Mouse (Mus musculus) CH12.LX (cell line): ENCODE measurements around the gene Smg9. TPM values are rescaled to one million over a fixed set of nuclear protein-coding genes. Genes with fewer than 3 reads are reported as not detected.

Experiments used
- DNase-seq: peaks from one replicate; pipeline ENCODE4 v3.0.0-alpha.2; 2013; ENCODE audit errors: extremely low read depth
- H3K27ac ChIP-seq: 2 replicates; pipeline ENCODE4 v1.5.1; 2012; ENCODE audit warnings: low read depth, mild to moderate bottlenecking, control low read depth, moderate library complexity; ENCODE audit not compliant: insufficient read depth
- H3K27me3 ChIP-seq: replicated peaks from 2 replicates; pipeline ENCODE3; 2012; ENCODE audit warnings: inconsistent platforms
- H3K36me3 ChIP-seq, 2 experiments: replicated peaks in 1 of 2; 2 replicates each; pipeline versions ENCODE3 to v1.6.1; 2012; ENCODE audit warnings: inconsistent platforms in 1 of 2, low read length in 1 of 2, mild to moderate bottlenecking in 1 of 2, mixed read lengths in 1 of 2, moderate library complexity in 1 of 2; ENCODE audit not compliant: control insufficient read depth in 1 of 2, insufficient read depth in 1 of 2
- H3K4me1 ChIP-seq, 2 experiments: 2 replicates each; pipeline ENCODE4 v1.6.1; 2012; ENCODE audit warnings: inconsistent platforms in 1 of 2, moderate library complexity in 1 of 2; ENCODE audit not compliant: insufficient read depth in 2 of 2, control insufficient read depth in 1 of 2
- H3K4me2 ChIP-seq: 2 replicates; pipeline ENCODE4 v1.6.1; 2012; ENCODE audit warnings: low read depth, mild to moderate bottlenecking, control low read depth; ENCODE audit not compliant: poor library complexity, insufficient read depth, severe bottlenecking
- H3K4me3 ChIP-seq, 3 experiments: fragments of 150-350 bp in 1 of 3; sonication (generic) in 1 of 3; replicated peaks in 1 of 3; 2 replicates each; pipeline versions ENCODE3 to v1.5.1; 2011 to 2012; ENCODE audit warnings: low read depth in 2 of 3, low read length in 2 of 3, mild to moderate bottlenecking in 2 of 3, moderate library complexity in 2 of 3, control low read depth in 1 of 3, improper control_type of control experiment in 1 of 3, inconsistent platforms in 1 of 3, mixed read lengths in 1 of 3; ENCODE audit not compliant: poor library complexity in 1 of 3
- H3K79me2 ChIP-seq: replicated peaks from 2 replicates; pipeline ENCODE4 v1.6.1; 2012; ENCODE audit warnings: mild to moderate bottlenecking, moderate library complexity; ENCODE audit not compliant: control insufficient read depth, poor library complexity, insufficient read depth, severe bottlenecking; ENCODE audit errors: extremely low read depth
- H3K9ac ChIP-seq: 2 replicates; pipeline ENCODE4 v1.6.1; 2012; ENCODE audit warnings: low read depth, mild to moderate bottlenecking, control low read depth, moderate library complexity; ENCODE audit not compliant: insufficient read depth
- H3K9me3 ChIP-seq: replicated peaks from 2 replicates; pipeline ENCODE3; 2012; ENCODE audit warnings: low read length, inconsistent platforms, mixed read lengths
- BHLHE40 ChIP-seq: IDR thresholded peaks from 2 replicates; pipeline ENCODE4 v1.6.1; 2011; ENCODE audit warnings: mild to moderate bottlenecking, low read depth, low read length, improper control_type of control experiment
- CHD1 ChIP-seq: IDR thresholded peaks from 2 replicates; pipeline ENCODE4 v1.6.1; 2012; ENCODE audit warnings: low read depth, low read length, improper control_type of control experiment, inconsistent platforms
- CHD2 ChIP-seq: IDR thresholded peaks from 2 replicates; pipeline ENCODE4 v1.6.1; 2011; ENCODE audit warnings: low read length, improper control_type of control experiment
- CTCF ChIP-seq, 2 experiments: IDR thresholded peaks in 1 of 2; conservative IDR thresholded peaks in 1 of 2; 2 replicates each; pipeline ENCODE4 v1.5.1; 2011 to 2012; ENCODE audit warnings: low read depth in 2 of 2, low read length in 2 of 2, improper control_type of control experiment in 1 of 2, inconsistent platforms in 1 of 2, mild to moderate bottlenecking in 1 of 2, moderate library complexity in 1 of 2
- EP300 ChIP-seq: IDR thresholded peaks from 2 replicates; pipeline ENCODE4 v1.6.1; 2011; ENCODE audit warnings: low read length, improper control_type of control experiment
- HCFC1 ChIP-seq: IDR thresholded peaks from 2 replicates; pipeline ENCODE4 v1.6.1; 2012; ENCODE audit warnings: low read depth, mild to moderate bottlenecking, inconsistent platforms, low read length, improper control_type of control experiment
- IRF4 ChIP-seq: IDR thresholded peaks from 2 replicates; pipeline ENCODE4 v1.6.1; 2014; ENCODE audit warnings: low read depth, mild to moderate bottlenecking, inconsistent platforms, low read length, improper control_type of control experiment
- KAT2A ChIP-seq: IDR thresholded peaks from 2 replicates; pipeline ENCODE4 v1.6.1; 2012; ENCODE audit warnings: low read length, improper control_type of control experiment, inconsistent platforms; ENCODE audit not compliant: insufficient replicate concordance
- MAX ChIP-seq: IDR thresholded peaks from 2 replicates; pipeline ENCODE4 v1.6.1; 2011; ENCODE audit warnings: low read length, improper control_type of control experiment
- MYC ChIP-seq: IDR thresholded peaks from 2 replicates; pipeline ENCODE4 v1.6.1; 2011; ENCODE audit warnings: low read depth, mild to moderate bottlenecking, improper control_type of control experiment, low read length
- NELFE ChIP-seq: IDR thresholded peaks from 2 replicates; pipeline ENCODE4 v1.6.1; 2011; ENCODE audit warnings: low read depth, low read length, improper control_type of control experiment
- PAX5 ChIP-seq: IDR thresholded peaks from 2 replicates; pipeline ENCODE4 v1.6.1; 2012; ENCODE audit warnings: low read length, inconsistent platforms, mixed read lengths
- POLR2A ChIP-seq: IDR thresholded peaks from 2 replicates; pipeline ENCODE4 v1.6.1; 2011; ENCODE audit warnings: low read depth, mild to moderate bottlenecking, improper control_type of control experiment, low read length
- SMC3 ChIP-seq: IDR thresholded peaks from 2 replicates; pipeline ENCODE4 v1.6.1; 2011; ENCODE audit warnings: low read depth, low read length, improper control_type of control experiment
- USF1 ChIP-seq: IDR thresholded peaks from 2 replicates; pipeline ENCODE4 v1.6.1; 2014; ENCODE audit warnings: low read depth, mild to moderate bottlenecking, inconsistent platforms, low read length, improper control_type of control experiment
- USF2 ChIP-seq: conservative IDR thresholded peaks from 2 replicates; pipeline ENCODE4 v1.6.1; 2011; ENCODE audit warnings: low read depth, low read length, improper control_type of control experiment
- ZNF384 ChIP-seq: IDR thresholded peaks from 2 replicates; pipeline ENCODE4 v1.6.1; 2012; ENCODE audit warnings: low read depth, low read length, improper control_type of control experiment, inconsistent platforms
- dilution Hi-C: fragments of 300-500 bp; cut with MboI; formaldehyde crosslinking; loops from 2 replicates; pipeline ENCODE4 v1.14.3; 2020; ENCODE audit warnings: low sequenced_read_pairs; ENCODE audit not compliant: extremely low pct_unique_long_range_greater_than_20kb, extremely low pct_ligation_motif_present
- in situ Hi-C: fragments of 300-500 bp; cut with MboI; formaldehyde crosslinking; loops from 3 replicates; pipeline ENCODE4 v1.14.3; 2019; ENCODE audit warnings: low sequenced_read_pairs, low pct_ligation_motif_present, low pct_unique_long_range_greater_than_20kb, mixed read lengths
- polyA plus RNA-seq: library from polyadenylated mRNA; unstranded; fragments of >175 nt; gene quantifications from 2 replicates; pipeline ENCODE4 v1.2.1, GENCODE M21; 2012; ENCODE audit warnings: low read depth; ENCODE audit not compliant: insufficient read length
- total RNA-seq, 2 experiments: library from RNA; depleted of rRNA; stranded (reverse); fragments of 300-350 nt in 1 of 2; fragments of >200 nt in 1 of 2; gene quantifications; 2 replicates each; pipeline ENCODE4 v1.2.3; 2012 to 2014

Smg9 gene
- total and polyA plus RNA-seq, 3 experiments, result 19.9 to 26.8 (median 20.5) TPM

DNA sequence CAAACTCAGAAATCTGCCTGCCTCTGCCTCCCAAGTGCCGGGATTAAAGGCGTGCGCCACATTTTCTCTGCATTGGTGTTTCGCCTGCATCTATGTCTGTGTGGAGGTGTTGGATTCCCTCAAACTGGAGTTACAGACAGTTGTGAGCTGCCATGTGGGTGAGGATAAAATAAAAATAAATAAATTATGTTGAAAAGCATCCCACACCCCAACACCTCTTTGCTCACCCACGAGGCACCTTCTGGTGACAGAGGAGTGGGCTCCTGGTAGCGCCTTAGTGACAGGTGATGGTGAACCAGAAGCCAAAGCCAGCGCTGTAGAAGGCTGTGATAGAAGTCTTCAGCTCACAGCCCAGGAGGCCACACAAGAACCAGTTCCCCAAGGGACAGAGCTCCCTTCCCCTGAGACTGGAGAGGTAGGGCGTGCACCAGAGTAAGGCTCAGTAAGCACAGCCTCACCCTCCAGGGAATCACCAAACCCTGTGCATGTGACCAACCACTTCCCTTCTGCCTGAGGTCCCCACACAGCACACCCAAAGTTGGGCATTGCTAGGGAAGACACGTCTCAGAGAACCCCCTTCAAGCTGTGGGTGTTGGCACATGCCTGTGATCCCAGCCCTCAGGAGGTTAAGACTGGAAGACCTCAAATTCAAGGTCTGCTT lies 46.0 kb downstream of the Smg9 start (continued):
- TF ChIP-seq POLR2A (no peak), USF1 (peak; percentile 54), IRF4 (no peak), CHD1 (no peak)

DNA sequence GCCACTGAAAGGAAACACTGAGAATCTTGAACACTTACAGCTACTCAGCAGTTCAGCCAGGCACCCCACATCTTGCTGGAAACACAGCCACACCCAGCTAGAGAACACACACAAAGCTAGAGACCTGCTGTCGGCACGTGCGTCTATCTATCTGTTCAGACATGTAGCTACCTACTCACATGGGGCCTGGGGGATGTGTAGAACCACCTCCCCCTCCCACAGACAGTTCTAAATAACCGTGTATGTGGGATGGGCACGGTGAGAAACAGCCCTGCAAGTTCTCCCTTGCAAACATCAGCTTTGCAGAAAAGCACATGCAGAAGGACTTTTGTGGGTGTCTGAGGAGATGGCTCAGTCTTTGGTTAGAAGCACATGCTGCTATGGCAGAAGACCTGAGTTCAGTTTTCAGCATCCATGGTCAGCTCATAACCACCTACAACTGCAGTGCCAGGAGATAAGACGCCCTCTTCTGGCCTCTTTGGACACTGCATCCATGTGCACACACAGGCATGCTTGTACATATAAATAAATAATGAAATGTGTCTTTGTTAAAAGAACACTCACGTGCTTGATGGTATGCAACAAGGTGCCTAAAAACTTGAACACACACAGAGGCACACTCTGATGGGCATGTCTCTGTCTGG lies 47.4 kb downstream of the Smg9 start:
- Histone ChIP-seq H3K27ac (no peak overlapping the region), H3K9ac (no peak overlapping the region), H3K9me3 (peaks cover 15% of the 10 kb centered on the region), H3K4me2 (no peak overlapping the region), H3K4me1 (peaks cover 32 to 78% of the 10 kb centered on the region in 2 experiments), H3K79me2 (no peaks in the 10 kb centered on the region), H3K36me3 (no peaks in the 10 kb centered on the region), H3K4me3 (no peak overlapping the region), H3K27me3 (peaks cover 24% of the 10 kb centered on the region)
- dilution Hi-C loops (no loop called here), in situ Hi-C loops (no loop called here)
- TF ChIP-seq KAT2A (no peak), CTCF (conservative IDR thresholded peaks at IDR 0.05 in 1 of 2, IDR thresholded peaks at IDR 0.05 in 1 of 2; ENCODE audit: low read depth in 2 of 2, low read length in 2 of 2) (peak in 1 of 2 experiments; percentile 16; a peak in 2 of 4 replicates)
- DNase-seq, result no peak

DNA sequence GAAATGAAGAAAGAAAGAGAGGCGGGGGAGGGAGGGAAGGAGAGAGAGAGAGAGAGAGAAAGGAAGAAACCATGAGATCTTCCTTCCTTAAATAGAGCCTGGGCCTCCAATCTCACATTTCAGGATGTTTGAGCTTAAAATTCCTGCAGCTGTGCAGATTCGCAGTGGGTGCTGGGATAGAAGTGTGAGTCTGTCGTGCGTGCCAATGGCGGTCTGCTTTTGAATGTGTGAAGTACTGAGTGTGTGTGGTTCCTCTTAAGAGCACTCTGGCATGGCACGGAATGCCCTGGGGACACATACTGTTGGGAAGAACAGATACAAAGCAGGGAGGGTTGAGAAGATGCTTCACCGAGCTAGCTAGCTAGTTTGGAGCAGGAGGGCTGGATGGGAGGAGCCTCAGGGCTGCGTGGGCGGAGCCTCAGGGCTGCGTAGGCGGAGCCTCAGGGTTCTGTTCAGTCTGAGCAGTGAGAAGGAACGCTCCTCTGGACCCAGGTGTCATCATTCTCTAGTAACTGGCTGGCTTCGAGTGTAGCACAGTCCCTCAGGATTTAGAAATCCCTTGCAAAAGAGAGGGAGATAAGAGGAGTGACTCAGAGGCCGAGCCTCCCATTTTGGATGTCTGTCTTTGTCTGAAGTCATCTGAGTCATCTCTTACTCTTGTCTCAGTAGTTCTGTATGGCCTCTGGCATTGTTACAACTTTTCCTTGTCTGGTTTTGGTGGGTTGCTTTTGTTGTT lies 49.5 kb downstream of the Smg9 start:
- DNase-seq, result no peak
- in situ Hi-C loops, result no loop called here
- Histone ChIP-seq H3K4me3 (no peak overlapping the region), H3K9me3 (peaks cover 15% of the 10 kb centered on the region), H3K9ac (no peak overlapping the region), H3K4me2 (no peak overlapping the region), H3K4me1 (peaks cover 27 to 73% of the 10 kb centered on the region in 2 experiments), H3K27me3 (peaks cover 33% of the 10 kb centered on the region), H3K36me3 (no peaks in the 10 kb centered on the region), H3K79me2 (no peaks in the 10 kb centered on the region), H3K27ac (no peak overlapping the region)
- TF ChIP-seq HCFC1, result no peak
- TF ChIP-seq CHD2, result no peak
- no peak for TF ChIP-seq MYC
- TF ChIP-seq SMC3, result no peak
- TF ChIP-seq USF2, result no peak
- no peak for TF ChIP-seq NELFE
- TF ChIP-seq EP300, result no peak
- no peak for TF ChIP-seq BHLHE40
- no peak for TF ChIP-seq ZNF384
- TF ChIP-seq KAT2A, result no peak
- TF ChIP-seq IRF4, result no peak
- no peak for TF ChIP-seq PAX5
- TF ChIP-seq USF1, result no peak
- no peak for TF ChIP-seq MAX
- dilution Hi-C loops, result no loop called here
